Mouse (Mus musculus) CH12.LX (cell line): ENCODE results near the gene Crhbp.

ENCODE experiments used
- CTCF ChIP-seq, 2 experiments: IDR thresholded peaks in 1 of 2; conservative IDR thresholded peaks in 1 of 2; 2 replicates each; pipeline ENCODE4 v1.5.1; 2011 to 2012; ENCODE audit warnings: low read depth in 2 of 2, low read length in 2 of 2, improper control_type of control experiment in 1 of 2, inconsistent platforms in 1 of 2, mild to moderate bottlenecking in 1 of 2, moderate library complexity in 1 of 2
- MEF2A ChIP-seq: IDR thresholded peaks from 2 replicates; pipeline ENCODE4 v1.6.1; 2014; ENCODE audit warnings: low read depth, mild to moderate bottlenecking, inconsistent platforms, low read length, improper control_type of control experiment, borderline replicate concordance
- POLR2AphosphoS2 ChIP-seq: IDR thresholded peaks from 2 replicates; pipeline ENCODE4 v1.6.1; 2011; ENCODE audit warnings: low read depth, low read length, improper control_type of control experiment
- TCF12 ChIP-seq: IDR thresholded peaks from 2 replicates; pipeline ENCODE4 v1.6.1; 2014; ENCODE audit warnings: low read depth, mild to moderate bottlenecking, inconsistent platforms, low read length, improper control_type of control experiment

- no peak for TF ChIP-seq POLR2AphosphoS2
- peak; percentile 88 to 94 for TF ChIP-seq CTCF (conservative IDR thresholded peaks at IDR 0.05 in 1 of 2, IDR thresholded peaks at IDR 0.05 in 1 of 2; ENCODE audit: low read depth in 2 of 2, low read length in 2 of 2)
- no peak for TF ChIP-seq MEF2A
- no peak for TF ChIP-seq TCF12
These were observed 36.7 kb upstream of the Crhbp start for GRCm38 (mm10) chr13:95481428-95481827.
